Mouse (Mus musculus) thymus, postnatal 4 days (tissue): ENCODE results near the gene Gne.

Experiments
- DNase-seq: peaks from one replicate; pipeline ENCODE4 v3.0.0; 2021

The Gne gene

GRCm38 (mm10) chr4:44083945-44084344, at the start of gene Gne:
TSS of gene Gne (minus strand) at chr4:44084177.
- DNase-seq: no peak

GRCm38 (mm10) chr4:44126805-44127204, 42.8 kb upstream of the Gne start:
- DNase-seq: peak; percentile 66

- no peak for DNase-seq
Observed at GRCm38 (mm10) chr4:44119410-44120201, 35.6 kb upstream of the Gne start.

GRCm38 (mm10) chr4:44115046-44115445, 31.1 kb upstream of the Gne start:
- no peak for DNase-seq

GRCm38 (mm10) chr4:44113393-44114138, 29.6 kb upstream of the Gne start:
- peak; percentile 60 for DNase-seq

GRCm38 (mm10) chr4:44112741-44113140, 28.8 kb upstream of the Gne start:
- peak; percentile 45 for DNase-seq

GRCm38 (mm10) chr4:44110771-44111170, 26.8 kb upstream of the Gne start:
- DNase-seq: peak; percentile 20

GRCm38 (mm10) chr4:44108297-44108696, 24.3 kb upstream of the Gne start:
- no peak for DNase-seq

GRCm38 (mm10) chr4:44107339-44107738, 23.4 kb upstream of the Gne start:
- peak; percentile 45 for DNase-seq

GRCm38 (mm10) chr4:44106297-44106821, 22.4 kb upstream of the Gne start:
- peak; percentile 63 for DNase-seq

- DNase-seq: no peak
Observed at GRCm38 (mm10) chr4:44104195-44104917, 20.4 kb upstream of the Gne start.

- peak; percentile 74 for DNase-seq
Observed at GRCm38 (mm10) chr4:44103620-44104019, 19.6 kb upstream of the Gne start.

GRCm38 (mm10) chr4:44097576-44098335, 13.8 kb upstream of the Gne start:
- DNase-seq: no peak

- DNase-seq: no peak
Observed at GRCm38 (mm10) chr4:44094475-44094874, 10.5 kb upstream of the Gne start.

GRCm38 (mm10) chr4:44092359-44092758, 8.4 kb upstream of the Gne start:
- DNase-seq: no peak

GRCm38 (mm10) chr4:44085566-44085965, 1.6 kb upstream of the Gne start:
- no peak for DNase-seq

- no peak for DNase-seq
Observed at GRCm38 (mm10) chr4:44084602-44085325, 787 bp upstream of the Gne start.

- DNase-seq: no peak
Observed at GRCm38 (mm10) chr4:44078358-44078933, 5.5 kb downstream of the Gne start.

- DNase-seq: no peak
Observed at GRCm38 (mm10) chr4:44074422-44074821, 9.6 kb downstream of the Gne start.

- DNase-seq: no peak
Observed at GRCm38 (mm10) chr4:44073799-44074198, 10.2 kb downstream of the Gne start.

- DNase-seq: no peak
Observed at GRCm38 (mm10) chr4:44072873-44073441, 11.0 kb downstream of the Gne start.
